Mouse (Mus musculus) liver, embryonic 11.5 days (tissue): Measurements from ENCODE around the gene Ankzf1. TPM values are rescaled to one million over a fixed set of nuclear protein-coding genes. Genes with fewer than 3 reads are reported as not detected.

Experiments used
- ATAC-seq: fragments of 200-750 bp; cut with Nextera tagmentation; replicated peaks from 2 replicates; pipeline ENCODE4 v1.8.0; 2017; ENCODE audit warnings: moderate number of reproducible peaks, mild to moderate bottlenecking, moderate TSS enrichment, moderate library complexity; ENCODE audit not compliant: low FRiP score
- DNase-seq: peaks from one replicate; pipeline ENCODE4 v3.0.0-alpha.2; 2017; ENCODE audit warnings: low spot score
- H3K27ac ChIP-seq: fragments of 300-500 bp; sonication (generic); 2 replicates; pipeline ENCODE4 v1.5.1; 2014; ENCODE audit warnings: mild to moderate bottlenecking, low read depth, low read length, control low read depth
- H3K27me3 ChIP-seq: fragments of 300-500 bp; sonication (generic); replicated peaks from 2 replicates; pipeline ENCODE4 v1.6.1; 2014; ENCODE audit warnings: low read length, mixed read lengths; ENCODE audit not compliant: control insufficient read depth, insufficient read depth
- H3K36me3 ChIP-seq: fragments of 300-500 bp; sonication (generic); 2 replicates; pipeline ENCODE4 v1.6.1; 2014; ENCODE audit warnings: mild to moderate bottlenecking, low read length, moderate library complexity, mixed read lengths; ENCODE audit not compliant: control insufficient read depth, insufficient read depth
- H3K4me1 ChIP-seq: fragments of 300-500 bp; sonication (generic); replicated peaks from 2 replicates; pipeline ENCODE4 v1.6.1; 2014; ENCODE audit warnings: low read length, mixed read lengths; ENCODE audit not compliant: control insufficient read depth, insufficient read depth
- H3K4me2 ChIP-seq: fragments of 300-500 bp; sonication (generic); 2 replicates; pipeline ENCODE4 v1.6.1; 2014; ENCODE audit warnings: mild to moderate bottlenecking, control low read depth, moderate library complexity
- H3K4me3 ChIP-seq: fragments of 300-500 bp; sonication (generic); 2 replicates; pipeline ENCODE4 v1.5.1; 2014; ENCODE audit warnings: low read depth, low read length, control low read depth
- H3K9ac ChIP-seq: fragments of 300-500 bp; sonication (generic); 2 replicates; pipeline ENCODE4 v1.6.1; 2014; ENCODE audit warnings: low read depth, low read length, control low read depth
- H3K9me3 ChIP-seq: fragments of 300-500 bp; sonication (generic); 2 replicates; pipeline ENCODE4 v1.6.1; 2016; ENCODE audit warnings: low read length, inconsistent platforms, mixed read lengths; ENCODE audit not compliant: control insufficient read depth
- WGBS: fragments of 180-500 bp; shearing (Covaris S2); extraction: QIAGEN DNeasy Blood & Tissue Kit; methylation state at CpG from one replicate; pipeline ENCODE4 v1.1.7; 2014; 5-methylcytosine and 5-hydroxymethylcytosine counted together
- polyA plus RNA-seq: library from polyadenylated mRNA; unstranded; fragments of >200 nt; fragmentation: Nextera tagmentation; extraction: Ambion mirVana; gene quantifications from 2 replicates; pipeline ENCODE4 v1.2.1, GENCODE M21; 2014

Ankzf1 gene
- 20.5 and 21.5 TPM in 2 replicates for polyA plus RNA-seq

DNA sequence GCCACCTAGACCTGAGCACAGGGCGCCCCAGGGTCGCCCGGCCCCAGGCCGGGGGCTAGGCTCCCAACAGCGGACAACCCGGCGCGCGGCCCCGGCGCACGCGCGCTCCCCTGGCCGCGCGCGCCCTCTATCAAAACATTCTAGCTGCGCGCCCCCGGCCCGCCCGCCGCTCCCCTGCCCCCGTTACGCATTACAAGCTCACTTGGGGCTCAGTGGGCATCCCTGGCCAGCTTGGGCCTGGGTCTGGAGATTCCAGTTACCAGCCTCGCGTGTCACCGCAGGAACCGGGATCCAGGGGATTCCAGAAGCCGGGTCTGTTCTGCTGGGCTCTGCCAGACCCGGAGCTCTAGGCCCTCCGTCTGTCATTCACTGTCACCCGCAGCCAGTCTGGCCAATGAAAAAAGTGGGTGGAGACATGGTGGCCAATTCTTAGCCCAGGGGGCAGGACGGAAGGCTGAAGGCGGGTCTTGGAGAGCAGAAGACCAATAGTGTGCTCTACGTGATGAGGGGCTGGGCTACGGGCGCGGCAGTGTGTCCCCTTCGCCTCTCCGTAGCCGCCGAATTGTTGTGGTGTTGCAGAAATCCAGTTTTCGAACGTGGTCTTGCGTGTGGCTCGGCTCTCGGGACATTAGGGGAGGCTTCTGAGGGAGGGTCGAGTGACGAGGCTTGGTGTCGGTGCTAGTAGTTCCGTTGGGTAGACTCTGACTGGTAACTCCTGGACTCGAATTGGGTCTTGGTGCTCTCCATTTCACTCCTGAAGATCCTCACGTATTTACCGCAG is at the start of gene Ankzf1, which contains the start of gene Atg9a:
Gene Ankzf1, plus strand, starts transcription at position 530 of the 781 bp plus-strand sequence.
Gene Atg9a, minus strand, starts transcription at position 575 of the 781 bp plus-strand sequence.
- Histone ChIP-seq H3K27me3 (no peaks in the 10 kb centered on the region), H3K4me3 (peak within 1 kb of the TSS; percentile 78), H3K27ac (peak within 1 kb of the TSS; percentile 92), H3K9ac (peak within 1 kb of the TSS; percentile 82), H3K9me3 (no peaks in the 10 kb centered on the region), H3K36me3 (peaks cover 16% of the 10 kb centered on the region), H3K4me2 (peak within 1 kb of the TSS; percentile 78), H3K4me1 (peaks cover 14% of the 10 kb centered on the region; the same call in 1 of the 2 replicates)
- ATAC-seq: peak; percentile 99
- DNase-seq: peak; percentile 93
- 1% methylated on average over 56 of the region's 56 CpGs for WGBS

DNA sequence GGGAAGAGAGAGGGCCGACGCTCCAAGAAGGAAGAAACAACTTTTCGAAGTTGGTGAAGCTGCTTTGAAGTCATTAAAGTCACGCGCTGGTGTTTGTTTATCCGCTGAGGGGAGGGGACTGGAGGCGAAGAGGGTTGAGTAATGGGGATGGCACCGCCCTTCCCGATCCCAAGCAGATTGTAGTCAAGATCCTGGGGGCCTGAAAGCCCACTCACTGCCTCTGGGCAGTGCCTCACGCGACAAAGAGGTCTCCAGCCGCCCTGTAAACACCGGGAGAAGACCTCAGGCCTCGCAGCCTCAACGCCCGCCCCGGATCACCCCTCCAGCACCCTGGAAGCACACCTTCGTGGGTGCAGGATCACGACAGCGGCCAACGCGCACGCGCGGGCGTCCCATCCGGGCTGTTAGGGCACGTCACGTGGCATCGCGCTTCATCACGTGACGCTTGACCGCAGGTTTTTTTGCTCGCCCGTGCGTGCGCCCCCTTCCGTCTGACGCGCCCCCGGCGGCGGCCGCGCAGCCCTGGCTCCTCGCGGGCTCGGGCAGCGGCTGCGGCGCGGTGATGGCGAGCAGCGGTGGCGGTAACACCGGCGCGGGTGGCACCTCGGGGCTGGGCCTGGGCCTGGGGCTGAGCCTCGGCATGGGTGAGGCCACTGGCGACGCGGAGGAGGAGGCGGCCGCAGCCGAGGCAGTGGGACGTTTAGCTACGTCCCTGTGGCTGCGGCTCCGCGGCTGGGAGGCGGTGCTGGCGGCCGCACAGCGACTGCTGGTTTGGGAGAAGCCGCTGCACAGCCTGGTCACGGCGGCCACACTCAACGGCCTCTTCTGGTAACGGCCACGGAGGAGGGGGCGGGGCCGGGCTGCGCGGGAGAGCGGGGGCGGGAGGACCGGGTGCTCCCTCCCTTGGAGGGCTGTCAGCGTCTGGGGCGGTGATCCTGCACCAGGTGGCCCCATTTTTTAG is 49.4 kb upstream of the Ankzf1 start, which contains the start of the genes Cnppd1 and Retreg2:
Gene Cnppd1, minus strand, starts transcription at position 411 of the 961 bp plus-strand sequence.
Gene Retreg2, plus strand, starts transcription at position 478 of the 961 bp plus-strand sequence.
- no peaks in the 10 kb centered on the region for H3K27me3 ChIP-seq
- H3K9me3 ChIP-seq: no peaks in the 10 kb centered on the region
- peak within 1 kb of the TSS; percentile 93 for H3K4me2 ChIP-seq
- peaks cover 41% of the 10 kb centered on the region for H3K4me1 ChIP-seq
- peaks cover 42% of the 10 kb centered on the region for H3K36me3 ChIP-seq
- ATAC-seq (peak; percentile 80), DNase-seq (peak; percentile 99)
- WGBS: under 1% methylated on average over 91 of the region's 91 CpGs
- peak within 1 kb of the TSS; percentile 97 for H3K9ac ChIP-seq
- peak within 1 kb of the TSS; percentile 98 for H3K27ac ChIP-seq
- H3K4me3 ChIP-seq: peak within 1 kb of the TSS; percentile 95

DNA sequence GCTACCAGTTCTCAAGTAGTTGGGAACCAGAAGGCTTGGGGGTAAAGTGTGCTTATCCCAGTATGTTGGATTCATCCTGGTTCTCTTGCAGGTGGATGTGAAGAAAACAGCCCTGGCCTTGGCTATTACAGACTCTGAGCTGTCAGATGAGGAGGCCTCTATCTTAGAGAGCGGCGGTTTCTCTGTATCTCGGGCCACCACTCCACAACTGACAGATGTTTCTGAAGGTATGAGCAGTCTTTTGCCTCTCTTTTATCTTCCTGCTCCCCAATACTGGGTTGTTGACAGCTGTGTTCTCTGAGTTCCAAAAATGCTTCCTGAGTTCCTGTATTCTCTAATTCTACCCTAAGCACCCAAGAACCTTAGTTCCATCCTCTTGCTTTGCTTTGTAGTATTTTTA is 46.4 kb upstream of the Ankzf1 start:
- Histone ChIP-seq H3K9me3 (no peaks in the 10 kb centered on the region), H3K4me2 (peak overlapping the region; percentile 93), H3K4me1 (peaks cover 14% of the 10 kb centered on the region), H3K27me3 (no peaks in the 10 kb centered on the region), H3K36me3 (peaks cover 31% of the 10 kb centered on the region), H3K27ac (peak overlapping the region; percentile 41; the same call in 1 of the 2 replicates), H3K4me3 (no peak overlapping the region; the same call in 1 of the 2 replicates), H3K9ac (no peak overlapping the region)
- DNase-seq (no peak), ATAC-seq (peak; percentile 42)
- WGBS: 56% methylated on average over 3 of the region's 3 CpGs

DNA sequence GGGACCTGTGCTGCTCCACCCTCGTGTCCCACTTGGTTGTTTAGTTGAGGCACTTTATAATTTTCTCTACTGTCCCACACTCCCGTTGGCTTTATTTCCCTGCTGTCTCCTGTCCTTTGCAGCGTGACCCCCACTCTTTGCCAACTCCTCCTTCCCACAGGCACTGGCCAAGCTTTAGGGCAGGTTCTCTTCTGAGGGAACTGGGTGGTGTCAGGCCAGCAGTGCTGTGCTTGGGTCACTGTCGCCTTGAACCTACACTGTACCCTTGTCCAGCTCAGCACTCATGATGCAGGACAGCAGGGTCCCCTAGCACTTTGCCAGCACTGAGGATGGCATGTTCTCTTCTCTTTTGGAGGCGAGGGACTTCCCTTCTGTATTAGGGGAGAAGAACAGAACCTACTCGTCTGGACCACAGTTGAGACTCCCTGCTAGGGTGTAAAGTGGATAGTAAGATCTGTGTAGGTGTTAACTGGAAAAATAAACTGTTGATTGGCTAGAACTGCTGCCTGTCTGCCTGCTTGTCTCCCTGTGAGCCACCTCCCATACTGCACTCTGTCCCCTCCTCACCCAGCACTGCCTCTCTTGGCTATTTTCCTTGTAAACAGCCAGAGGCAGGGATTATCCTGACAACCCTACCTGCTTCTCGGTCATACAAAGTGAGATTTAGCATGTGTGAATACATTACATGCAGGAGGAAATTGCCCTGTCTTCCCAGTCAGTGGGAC is 44.4 kb upstream of the Ankzf1 start:
- H3K36me3 ChIP-seq: peaks cover 31% of the 10 kb centered on the region
- H3K4me1 ChIP-seq: peaks cover 11% of the 10 kb centered on the region
- H3K9me3 ChIP-seq: no peaks in the 10 kb centered on the region
- no peaks in the 10 kb centered on the region for H3K27me3 ChIP-seq
- H3K4me3 ChIP-seq: no peak overlapping the region
- WGBS: 85% methylated on average over 7 of the region's 7 CpGs
- no peak for DNase-seq
- ATAC-seq: no peak
- no peak overlapping the region for H3K9ac ChIP-seq
- H3K27ac ChIP-seq: no peak overlapping the region
- H3K4me2 ChIP-seq: no peak overlapping the region

DNA sequence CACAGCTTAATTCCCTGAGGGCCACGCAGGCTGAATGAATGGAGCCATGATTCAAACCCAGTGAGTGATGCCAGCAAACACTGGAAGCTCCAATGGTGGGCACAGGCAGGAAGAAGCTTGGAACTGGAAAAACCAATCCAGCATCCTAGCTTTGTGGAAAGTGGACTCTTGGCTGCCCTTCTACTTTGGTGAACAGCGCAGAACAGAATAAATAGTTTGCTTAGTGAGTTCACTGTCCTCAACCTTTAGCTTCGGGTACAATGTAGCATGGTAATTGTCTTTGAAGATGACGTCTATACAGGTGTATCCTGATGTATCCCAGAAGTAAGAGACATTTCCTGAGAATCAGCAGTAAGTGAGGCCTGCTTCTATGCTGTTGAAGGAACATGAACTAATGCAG is 43.2 kb upstream of the Ankzf1 start:
- no peak for ATAC-seq
- Histone ChIP-seq H3K4me1 (peaks cover 8% of the 10 kb centered on the region), H3K27ac (no peak overlapping the region), H3K9ac (no peak overlapping the region), H3K9me3 (no peaks in the 10 kb centered on the region), H3K36me3 (peaks cover 31% of the 10 kb centered on the region), H3K4me2 (no peak overlapping the region), H3K27me3 (no peaks in the 10 kb centered on the region), H3K4me3 (no peak overlapping the region)
- 88% methylated on average over 4 of the region's 4 CpGs for WGBS
- DNase-seq: no peak

GRCm38 (mm10) chr1:75155837-75156236 is 36.1 kb upstream of the Ankzf1 start:
- no peak overlapping the region for H3K4me3 ChIP-seq
- H3K27me3 ChIP-seq: no peaks in the 10 kb centered on the region
- no peaks in the 10 kb centered on the region for H3K36me3 ChIP-seq
- H3K4me2 ChIP-seq: no peak overlapping the region
- DNase-seq (no peak), ATAC-seq (no peak)
- H3K9ac ChIP-seq: no peak overlapping the region
- 37% methylated on average over 3 of the region's 3 CpGs for WGBS
- no peak overlapping the region for H3K27ac ChIP-seq
- peaks cover 7% of the 10 kb centered on the region; the same call in 1 of the 2 replicates for H3K4me1 ChIP-seq
- no peaks in the 10 kb centered on the region for H3K9me3 ChIP-seq

GRCm38 (mm10) chr1:75158990-75159389 is 33.0 kb upstream of the Ankzf1 start:
- Histone ChIP-seq H3K4me1 (peaks cover 7% of the 10 kb centered on the region; the same call in 1 of the 2 replicates), H3K27ac (peak overlapping the region; percentile 81; the same call in 1 of the 2 replicates), H3K4me3 (no peak overlapping the region), H3K27me3 (no peaks in the 10 kb centered on the region), H3K9ac (no peak overlapping the region), H3K4me2 (no peak overlapping the region), H3K36me3 (no peaks in the 10 kb centered on the region), H3K9me3 (peaks cover 2% of the 10 kb centered on the region; the same call in 1 of the 2 replicates)
- DNase-seq (no peak), ATAC-seq (no peak)
